In genomic region chrX:109014166-109014565, GRCm38 (mm10) we compare ENCODE assay signal across 8 mouse cellular contexts. TPM values are rescaled to one million over a fixed set of nuclear protein-coding genes. Genes with fewer than 3 reads are reported as not detected.
DNase-seq lines count a peak whose midpoint lies in the region; ATAC-seq and TF ChIP-seq lines count a peak whose summit lies in the region.

No protein-coding gene starts in this region.

- no peaks in the 10 kb centered on the region for H3K27me3 ChIP-seq in kidney, postnatal 0 days (ENCODE audit: insufficient read depth, low read length)
- no peaks in the 10 kb centered on the region for H3K27me3 ChIP-seq in kidney, adult 2 months (replicated peaks; ENCODE audit: control insufficient read depth, insufficient read depth, low read length)
- no peaks in the 10 kb centered on the region for H3K27me3 ChIP-seq in intestine, embryonic 16.5 days (replicated peaks; ENCODE audit: control insufficient read depth, insufficient read depth, low read length)
- no peaks in the 10 kb centered on the region for H3K27me3 ChIP-seq in neural tube, embryonic 13.5 days

- peak overlapping the region; percentile 64 for H3K4me2 ChIP-seq in kidney, postnatal 0 days (ENCODE audit: low read length)
- peak overlapping the region; percentile 52 for H3K4me2 ChIP-seq in intestine, embryonic 16.5 days (ENCODE audit: low read depth, low read length)
- peak overlapping the region; percentile 62 for H3K4me2 ChIP-seq in neural tube, embryonic 13.5 days

- H3K36me3 ChIP-seq in kidney, postnatal 0 days (ENCODE audit: insufficient read depth, low read length) = no peaks in the 10 kb centered on the region
- H3K36me3 ChIP-seq in kidney, adult 2 months (ENCODE audit: control insufficient read depth, insufficient read depth, low read length) = no peaks in the 10 kb centered on the region
- no peaks in the 10 kb centered on the region for H3K36me3 ChIP-seq in intestine, embryonic 16.5 days (ENCODE audit: control insufficient read depth, insufficient read depth, low read length)
- no peaks in the 10 kb centered on the region for H3K36me3 ChIP-seq in neural tube, embryonic 13.5 days

- H3K4me3 ChIP-seq in kidney, postnatal 0 days (replicated peaks; ENCODE audit: low read depth, low read length) = peak overlapping the region; percentile 45
- H3K4me3 ChIP-seq in kidney, adult 2 months (ENCODE audit: insufficient read depth, low read depth, low read length) = no peak overlapping the region
- peak overlapping the region; percentile 55 for H3K4me3 ChIP-seq in intestine, embryonic 16.5 days (ENCODE audit: low read length)
- peak overlapping the region; percentile 47; the same call in 1 of the 2 replicates for H3K4me3 ChIP-seq in neural tube, embryonic 13.5 days

- no peak overlapping the region for H3K9ac ChIP-seq in kidney, postnatal 0 days (ENCODE audit: low read depth, low read length)
- no peak overlapping the region for H3K9ac ChIP-seq in intestine, embryonic 16.5 days (ENCODE audit: low read depth, low read length)
- no peak overlapping the region for H3K9ac ChIP-seq in neural tube, embryonic 13.5 days

- no peaks in the 10 kb centered on the region for H3K4me1 ChIP-seq in kidney, postnatal 0 days (replicated peaks; ENCODE audit: insufficient read depth, low read length)
- H3K4me1 ChIP-seq in kidney, adult 2 months (ENCODE audit: control insufficient read depth, insufficient read depth, low read length) = no peaks in the 10 kb centered on the region
- no peaks in the 10 kb centered on the region for H3K4me1 ChIP-seq in intestine, embryonic 16.5 days (ENCODE audit: control insufficient read depth, insufficient read depth, low read length)
- no peaks in the 10 kb centered on the region for H3K4me1 ChIP-seq in neural tube, embryonic 13.5 days (replicated peaks)

- intact Hi-C loops in left cerebral cortex, postnatal 10 days (cut with DNase I) = no loop called here

- TF ChIP-seq CTCF in kidney, postnatal 0 days (IDR thresholded peaks at IDR 0.05; ENCODE audit: low read depth) = no peak; the same call in 1 of the 2 replicates
- TF ChIP-seq CTCF in kidney, adult 2 months (conservative IDR thresholded peaks at IDR 0.05; ENCODE audit: insufficient read depth, insufficient read length, low read depth, low read length) = no peak
- TF ChIP-seq CTCF in brain, embryonic 14.5 days (IDR thresholded peaks at IDR 0.05; ENCODE audit: borderline replicate concordance, extremely low read depth, insufficient read depth, insufficient read length) = no peak

- peak; percentile 34 for DNase-seq in kidney, postnatal 0 days (ENCODE audit: low spot score)
- no peak for DNase-seq in kidney, adult 2 months
- peak; percentile 4 for DNase-seq in brain, embryonic 14.5 days (ENCODE audit: low read depth)
- no peak for DNase-seq in right cerebral cortex, postnatal 4 days
- DNase-seq in left cerebral cortex, postnatal 10 days (ENCODE audit: extremely low spot score in 1 of 2, low spot score in 2 of 2) = no peak

- H3K27ac ChIP-seq in kidney, postnatal 0 days = no peak overlapping the region; the same call in 1 of the 2 replicates
- H3K27ac ChIP-seq in kidney, adult 2 months (ENCODE audit: insufficient read depth, low read depth, low read length) = no peak overlapping the region
- H3K27ac ChIP-seq in intestine, embryonic 16.5 days (ENCODE audit: low read length) = no peak overlapping the region
- no peak overlapping the region for H3K27ac ChIP-seq in neural tube, embryonic 13.5 days (replicated peaks)

- WGBS in kidney, postnatal 0 days = 33% methylated on average over 4 of the region's 4 CpGs
- 8% methylated on average over 4 of the region's 4 CpGs for WGBS in kidney, adult 2 months
- 29% methylated on average over 4 of the region's 4 CpGs for whole genome bisulfite sequencing in intestine, embryonic 16.5 days
- 29% methylated on average over 4 of the region's 4 CpGs for WGBS in neural tube, embryonic 13.5 days

- TF ChIP-seq POLR2A in kidney, adult 2 months (IDR thresholded peaks at IDR 0.05; ENCODE audit: low read depth, low read length) = no peak
- TF ChIP-seq POLR2A in brain, embryonic 14.5 days (IDR thresholded peaks at IDR 0.05; ENCODE audit: borderline replicate concordance, extremely low read depth, insufficient read depth, insufficient read length, poor library complexity, severe bottlenecking) = no peak

- ATAC-seq in kidney, postnatal 0 days (replicated peaks; ENCODE audit: low FRiP score, low read depth) = no peak
- ATAC-seq in intestine, embryonic 16.5 days = no peak
- ATAC-seq in neural tube, embryonic 13.5 days (ENCODE audit: low read depth) = no peak
- no peak for ATAC-seq in megakaryocyte-erythroid progenitor cell, adult 5-6 weeks (replicated peaks; ENCODE audit: low FRiP score, low TSS enrichment, poor library complexity, severe bottlenecking)

- no peaks in the 10 kb centered on the region for H3K9me3 ChIP-seq in kidney, postnatal 0 days (replicated peaks; ENCODE audit: low read length)
- no peaks in the 10 kb centered on the region for H3K9me3 ChIP-seq in intestine, embryonic 16.5 days (ENCODE audit: control insufficient read depth, low read length)
- no peaks in the 10 kb centered on the region for H3K9me3 ChIP-seq in neural tube, embryonic 13.5 days

RNA-seq across cellular contexts. Expression of gene Hmgn5, which starts 1.0 kb away (rescaled TPM):
- 21.9 and 23.0 TPM in 2 replicates for polyA plus RNA-seq in kidney, postnatal 0 days (2015; fragmentation: Nextera tagmentation; extraction: Ambion mirVana)
- 0.91 and 1.8 TPM in 2 replicates for polyA plus RNA-seq in kidney, adult 2 months (2012; rRNA removed)
- polyA plus RNA-seq in brain, embryonic 14.5 days (2012; rRNA removed) = 6.0 and 10.3 TPM in 2 replicates
- polyA plus RNA-seq in intestine, embryonic 16.5 days (2015; fragmentation: Nextera tagmentation; extraction: Ambion mirVana) = 18.4 and 21.9 TPM in 2 replicates
- 11.2 and 11.4 TPM in 2 replicates for polyA plus RNA-seq in neural tube, embryonic 13.5 days (2015; fragmentation: Nextera tagmentation; extraction: Ambion mirVana)
- total RNA-seq in megakaryocyte-erythroid progenitor cell, adult 5-6 weeks (2014; fragmentation: Nextera tagmentation) = 81.0 and 104 TPM in 2 replicates
- 94.9 and 102 TPM in 2 replicates for total RNA-seq in megakaryocyte-erythroid progenitor cell, adult 5-6 weeks (2017)
- total RNA-seq in left cerebral cortex, postnatal 10 days (2021) = 1 to 10 TPM; 3.5 to 4.5 TPM

Comparison
In these comparisons a context has a peak if more than half of its experiments do, and no peak if none do; other contexts are left out.
1. DNase-seq: peak in kidney, postnatal 0 days (single experiment) and brain, embryonic 14.5 days (single experiment); none in kidney, adult 2 months (single experiment), right cerebral cortex, postnatal 4 days (single experiment) and left cerebral cortex, postnatal 10 days (0 of 2).
2. Peak in every context shown above with its lines, with median percentiles within 50 percentile points of each other: H3K4me2 ChIP-seq.